Mouse (Mus musculus) E14TG2a.4 (cell line): ENCODE data around the gene Atp6ap1l.

Source experiments
- CTCF ChIP-seq: conservative IDR thresholded peaks from 2 replicates; pipeline ENCODE4 v1.5.1; 2014; ENCODE audit warnings: low read length
- NANOG ChIP-seq: IDR thresholded peaks from 2 replicates; pipeline ENCODE4 v1.6.1; 2014; ENCODE audit warnings: borderline replicate concordance, low read length, mixed read lengths
- POU5F1 ChIP-seq: IDR thresholded peaks from 2 replicates; pipeline ENCODE4 v1.6.1; 2014; ENCODE audit warnings: low read length, borderline replicate concordance

- no peak for TF ChIP-seq CTCF
- no peak for TF ChIP-seq NANOG
- TF ChIP-seq POU5F1 = no peak
Observed at GRCm38 (mm10) chr13:90939600-90939999, 34.4 kb upstream of the Atp6ap1l start.
